In the genomic region with DNA sequence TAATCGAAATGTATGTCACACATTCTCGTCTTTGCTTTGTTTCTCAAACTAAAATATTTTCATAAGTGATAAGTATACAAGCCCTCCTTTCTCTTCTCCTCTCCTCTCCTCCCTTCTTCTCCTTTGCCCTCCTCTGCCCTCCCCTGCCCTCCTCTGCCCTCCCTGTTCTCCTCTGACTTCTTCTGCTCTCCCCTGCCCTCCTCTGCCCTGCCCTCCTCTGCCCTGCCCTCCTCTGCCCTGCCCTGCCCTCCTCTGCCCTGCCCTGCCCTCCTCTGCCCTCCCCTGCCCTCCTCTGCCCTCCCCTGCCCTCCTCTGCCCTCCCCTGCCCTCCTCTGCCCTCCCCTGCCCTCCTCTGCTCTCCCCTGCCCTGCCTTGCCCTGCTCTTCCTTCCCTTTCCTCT, we compare ENCODE assay signal across 15 mouse cellular contexts. TPM values are rescaled to one million over a fixed set of nuclear protein-coding genes. Genes with fewer than 3 reads are reported as not detected.
A peak's percentile ranks its signal among the peaks of the same experiment; 100 is the strongest.
DNase-seq lines count a peak whose midpoint lies in the region; ATAC-seq and TF ChIP-seq lines count a peak whose summit lies in the region.
"Had no signal": no experiment of that assay in that cellular context is flagged by ENCODE, and none has a peak within 500 bp of the region (broad histone marks: within the 10 kb centered on the region; RNA-seq: fewer than 3 reads in every experiment).

No protein-coding gene starts in this region.

- H3K4me2 ChIP-seq in intestine, embryonic 15.5 days (replicated peaks), result no peak overlapping the region
- no peak overlapping the region for H3K4me2 ChIP-seq in intestine, postnatal 0 days (replicated peaks; ENCODE audit: low read depth)
- 0 out of 2 replicates have a peak overlapping the region, but pooled peaks have one; percentile 13 for H3K4me2 ChIP-seq in liver, postnatal 0 days (ENCODE audit: low read depth, low read length)
- no peak overlapping the region for H3K4me2 ChIP-seq in midbrain, embryonic 11.5 days
- H3K4me2 ChIP-seq: embryonic facial prominence, embryonic 15.5 days; forebrain, embryonic 15.5 days; hindbrain, embryonic 12.5 days; limb, embryonic 12.5 days; neural tube, embryonic 12.5 days had no signal

- no peak for DNase-seq in limb, embryonic 10.5 days (ENCODE audit: low spot score)
- DNase-seq in liver, postnatal 0 days, result peak; percentile 45
- no peak for DNase-seq in midbrain, embryonic 11.5 days (ENCODE audit: low spot score, missing footprints)
- DNase-seq in cerebellum, adult 11 months, result no peak
- DNase-seq: cerebellum, adult 9-11 months; embryo, embryonic 11 days; kidney, postnatal 10 days had no signal

- WGBS in intestine, embryonic 15.5 days, result 84% methylated on average over 2 of the region's 2 CpGs
- WGBS in intestine, postnatal 0 days, result 76% methylated on average over 2 of the region's 2 CpGs
- WGBS in limb, embryonic 10.5 days, result 89% methylated on average over 2 of the region's 2 CpGs
- WGBS in liver, postnatal 0 days (ENCODE audit: insufficient replicate concordance), result 55% methylated on average over 2 of the region's 2 CpGs
- WGBS in midbrain, embryonic 11.5 days, result 82% methylated on average over 2 of the region's 2 CpGs

- no peak for TF ChIP-seq EP300 in liver, postnatal 0 days (IDR thresholded peaks at IDR 0.05; ENCODE audit: low read depth)

- ATAC-seq in intestine, embryonic 15.5 days, result peak; percentile 56; the same call in 1 of the 2 replicates
- no peak for ATAC-seq in intestine, postnatal 0 days
- 0 out of 2 replicates have a peak, but pooled peaks have one; percentile 7 for ATAC-seq in common myeloid progenitor, adult 5-6 weeks (replicated peaks; ENCODE audit: low read depth, poor library complexity, severe bottlenecking)
- ATAC-seq in liver, postnatal 0 days, result peak; percentile 84
- no peak for ATAC-seq in midbrain, embryonic 11.5 days (ENCODE audit: low FRiP score)
- ATAC-seq: forebrain, embryonic 15.5 days had no signal

- no peak overlapping the region for H3K9ac ChIP-seq in intestine, embryonic 15.5 days
- H3K9ac ChIP-seq in intestine, postnatal 0 days (ENCODE audit: low read depth, low read length), result no peak overlapping the region
- no peak overlapping the region for H3K9ac ChIP-seq in liver, postnatal 0 days (replicated peaks)
- H3K9ac ChIP-seq in midbrain, embryonic 11.5 days (ENCODE audit: low read length), result no peak overlapping the region
- H3K9ac ChIP-seq: embryonic facial prominence, embryonic 15.5 days; forebrain, embryonic 15.5 days; hindbrain, embryonic 12.5 days; limb, embryonic 12.5 days; neural tube, embryonic 12.5 days had no signal

- H3K4me3 ChIP-seq in intestine, embryonic 15.5 days (replicated peaks), result no peak overlapping the region
- no peak overlapping the region for H3K4me3 ChIP-seq in intestine, postnatal 0 days (ENCODE audit: low read depth, low read length)
- no peak overlapping the region for H3K4me3 ChIP-seq in limb, embryonic 10.5 days
- no peak overlapping the region for H3K4me3 ChIP-seq in liver, postnatal 0 days (ENCODE audit: low read depth, low read length)
- H3K4me3 ChIP-seq in midbrain, embryonic 11.5 days (ENCODE audit: low read depth, low read length), result no peak overlapping the region
- H3K4me3 ChIP-seq: embryonic facial prominence, embryonic 15.5 days; forebrain, embryonic 15.5 days; hindbrain, embryonic 12.5 days; limb, embryonic 12.5 days; neural tube, embryonic 12.5 days had no signal

- no peaks in the 10 kb centered on the region for H3K36me3 ChIP-seq in intestine, embryonic 15.5 days
- H3K36me3 ChIP-seq in intestine, postnatal 0 days (ENCODE audit: control insufficient read depth, insufficient read depth), result no peaks in the 10 kb centered on the region
- H3K36me3 ChIP-seq in limb, embryonic 10.5 days, result no peaks in the 10 kb centered on the region
- H3K36me3 ChIP-seq in liver, postnatal 0 days (replicated peaks; ENCODE audit: insufficient read depth, low read length), result peaks cover 3% of the 10 kb centered on the region; the same call in 1 of the 2 replicates
- no peaks in the 10 kb centered on the region for H3K36me3 ChIP-seq in midbrain, embryonic 11.5 days (ENCODE audit: control insufficient read depth, insufficient read depth, low read length)
- H3K36me3 ChIP-seq: embryonic facial prominence, embryonic 15.5 days; forebrain, embryonic 15.5 days; hindbrain, embryonic 12.5 days; limb, embryonic 12.5 days; neural tube, embryonic 12.5 days had no signal

- H3K27me3 ChIP-seq in intestine, embryonic 15.5 days (replicated peaks), result no peaks in the 10 kb centered on the region
- H3K27me3 ChIP-seq in intestine, postnatal 0 days (replicated peaks; ENCODE audit: control insufficient read depth, insufficient read depth, low read length), result no peaks in the 10 kb centered on the region
- no peaks in the 10 kb centered on the region for H3K27me3 ChIP-seq in limb, embryonic 10.5 days (ENCODE audit: low read depth, poor library complexity, severe bottlenecking)
- no peaks in the 10 kb centered on the region for H3K27me3 ChIP-seq in liver, postnatal 0 days (ENCODE audit: insufficient read depth, low read length)
- H3K27me3 ChIP-seq in midbrain, embryonic 11.5 days (ENCODE audit: control insufficient read depth, insufficient read depth, low read length), result no peaks in the 10 kb centered on the region
- H3K27me3 ChIP-seq: embryonic facial prominence, embryonic 15.5 days; forebrain, embryonic 15.5 days; hindbrain, embryonic 12.5 days; limb, embryonic 12.5 days; neural tube, embryonic 12.5 days had no signal

- H3K4me1 ChIP-seq in intestine, embryonic 15.5 days (replicated peaks), result 0 out of 2 replicates have a peak, but pooled peaks cover 3% of the 10 kb centered on the region
- H3K4me1 ChIP-seq in intestine, postnatal 0 days (replicated peaks; ENCODE audit: control insufficient read depth, insufficient read depth, low read length), result no peaks in the 10 kb centered on the region
- H3K4me1 ChIP-seq in limb, embryonic 10.5 days, result peaks cover 2% of the 10 kb centered on the region; the same call in 1 of the 2 replicates
- peaks cover 24% of the 10 kb centered on the region; the same call in 1 of the 2 replicates for H3K4me1 ChIP-seq in liver, postnatal 0 days (ENCODE audit: insufficient read depth)
- no peaks in the 10 kb centered on the region for H3K4me1 ChIP-seq in midbrain, embryonic 11.5 days (ENCODE audit: control insufficient read depth, insufficient read depth, low read length)
- H3K4me1 ChIP-seq: embryonic facial prominence, embryonic 15.5 days; forebrain, embryonic 15.5 days; hindbrain, embryonic 12.5 days; neural tube, embryonic 12.5 days had no signal

- TF ChIP-seq CTCF in intestine, postnatal 0 days (IDR thresholded peaks at IDR 0.05; ENCODE audit: low read depth), result no peak
- TF ChIP-seq CTCF in liver, postnatal 0 days (IDR thresholded peaks at IDR 0.05; ENCODE audit: low read depth), result no peak

- H3K9me3 ChIP-seq in intestine, embryonic 15.5 days, result no peaks in the 10 kb centered on the region
- H3K9me3 ChIP-seq in intestine, postnatal 0 days (ENCODE audit: control insufficient read depth), result no peaks in the 10 kb centered on the region
- H3K9me3 ChIP-seq in limb, embryonic 10.5 days (replicated peaks), result no peaks in the 10 kb centered on the region
- H3K9me3 ChIP-seq in liver, postnatal 0 days (ENCODE audit: low read length), result no peaks in the 10 kb centered on the region
- no peaks in the 10 kb centered on the region for H3K9me3 ChIP-seq in midbrain, embryonic 11.5 days (ENCODE audit: control insufficient read depth, low read length)
- H3K9me3 ChIP-seq: embryonic facial prominence, embryonic 15.5 days; forebrain, embryonic 15.5 days; hindbrain, embryonic 12.5 days; limb, embryonic 12.5 days; neural tube, embryonic 12.5 days had no signal

- no peak overlapping the region for H3K27ac ChIP-seq in intestine, embryonic 15.5 days
- no peak overlapping the region for H3K27ac ChIP-seq in intestine, postnatal 0 days (ENCODE audit: low read depth, low read length)
- peak overlapping the region; percentile 42; the same call in 1 of the 2 replicates for H3K27ac ChIP-seq in limb, embryonic 10.5 days
- peak overlapping the region; percentile 94 for H3K27ac ChIP-seq in liver, postnatal 0 days (ENCODE audit: low read depth)
- no peak overlapping the region for H3K27ac ChIP-seq in midbrain, embryonic 11.5 days (ENCODE audit: low read depth, low read length)
- H3K27ac ChIP-seq: embryonic facial prominence, embryonic 15.5 days; forebrain, embryonic 15.5 days; hindbrain, embryonic 12.5 days; limb, embryonic 12.5 days; neural tube, embryonic 12.5 days had no signal

RNA-seq across cellular contexts. Expression of gene Cd24a, which starts 31.9 kb away (rescaled TPM):
- 189 and 204 TPM in 2 replicates for polyA plus RNA-seq in intestine, embryonic 15.5 days (2015; fragmentation: Nextera tagmentation; extraction: Ambion mirVana)
- polyA plus RNA-seq in intestine, postnatal 0 days (2015; fragmentation: Nextera tagmentation; extraction: Ambion mirVana), result 87.8 and 91.9 TPM in 2 replicates
- total RNA-seq in common myeloid progenitor, adult 5-6 weeks (2017), result 451 and 477 TPM in 2 replicates
- 568 and 623 TPM in 2 replicates for polyA plus RNA-seq in limb, embryonic 10.5 days (2016; fragmentation: Nextera tagmentation; extraction: Ambion mirVana)
- 449 and 461 TPM in 2 replicates for polyA plus RNA-seq in liver, postnatal 0 days (2015; fragmentation: Nextera tagmentation; extraction: Ambion mirVana)
- polyA plus RNA-seq in midbrain, embryonic 11.5 days (2014; fragmentation: Nextera tagmentation; extraction: Ambion mirVana), result 516 and 568 TPM in 2 replicates

Comparison
In these comparisons a context has a peak if more than half of its experiments do, and no peak if none do; other contexts are left out.
1. ATAC-seq: peak in intestine, embryonic 15.5 days (single experiment), common myeloid progenitor, adult 5-6 weeks (single experiment) and liver, postnatal 0 days (single experiment); none in intestine, postnatal 0 days (single experiment) and midbrain, embryonic 11.5 days (single experiment).
2. H3K27ac ChIP-seq: peak in limb, embryonic 10.5 days (single experiment) and liver, postnatal 0 days (single experiment); none in intestine, embryonic 15.5 days (single experiment), intestine, postnatal 0 days (single experiment) and midbrain, embryonic 11.5 days (single experiment).